Mouse (Mus musculus): Measurements from ENCODE around the gene Cd27. TPM values are rescaled to one million over a fixed set of nuclear protein-coding genes. Genes with fewer than 3 reads are reported as not detected.
A peak's percentile ranks its signal among the peaks of the same experiment; 100 is the strongest.
"Not testable (repeated sequence)": the region's sequence is repeated elsewhere in the genome, so short reads cannot be mapped to it uniquely, and the experiment has no call there.

The Cd27 gene
- polyA plus RNA-seq (2015; fragmentation: Nextera tagmentation; extraction: Ambion mirVana), result 1.5 and 2.0 TPM in 2 replicates

DNA sequence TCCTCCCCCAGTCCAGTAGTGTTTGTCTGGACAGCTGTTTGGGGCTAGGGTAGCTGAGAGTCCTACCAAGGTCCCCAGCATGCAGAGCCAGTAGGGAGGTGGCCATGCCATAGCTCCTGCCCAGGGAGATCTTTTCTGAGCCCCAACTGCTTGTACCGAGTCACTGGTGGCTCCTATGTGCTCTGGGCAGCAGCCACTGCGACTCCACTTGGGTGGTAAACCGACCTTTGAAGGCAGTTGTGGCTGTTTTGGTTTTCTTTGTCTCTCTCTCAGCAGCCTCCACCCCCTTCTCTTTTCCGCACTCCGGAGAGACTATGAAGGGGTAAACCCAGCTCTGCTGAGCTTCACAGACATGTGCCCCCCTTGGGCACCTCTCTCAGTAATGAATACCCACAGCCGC is at the start of gene Cd27:
Gene Cd27 (minus strand): TSS at position 229 of the 400 bp plus-strand sequence.
- 21% methylated on average over 6 of the region's 6 CpGs for WGBS
- H3K9me3 ChIP-seq (replicated peaks), result no peaks in the 10 kb centered on the region
- no peak within 1 kb of the TSS for H3K4me2 ChIP-seq
- ATAC-seq, result no peak
- no peak within 1 kb of the TSS for H3K27ac ChIP-seq
- peaks cover 6% of the 10 kb centered on the region; the same call in 1 of the 2 replicates for H3K4me1 ChIP-seq
- H3K4me3 ChIP-seq, result no peak within 1 kb of the TSS
- no peaks in the 10 kb centered on the region for H3K36me3 ChIP-seq (ENCODE audit: poor library complexity, severe bottlenecking)
- no peaks in the 10 kb centered on the region for H3K27me3 ChIP-seq
- no peak within 1 kb of the TSS for H3K9ac ChIP-seq

DNA sequence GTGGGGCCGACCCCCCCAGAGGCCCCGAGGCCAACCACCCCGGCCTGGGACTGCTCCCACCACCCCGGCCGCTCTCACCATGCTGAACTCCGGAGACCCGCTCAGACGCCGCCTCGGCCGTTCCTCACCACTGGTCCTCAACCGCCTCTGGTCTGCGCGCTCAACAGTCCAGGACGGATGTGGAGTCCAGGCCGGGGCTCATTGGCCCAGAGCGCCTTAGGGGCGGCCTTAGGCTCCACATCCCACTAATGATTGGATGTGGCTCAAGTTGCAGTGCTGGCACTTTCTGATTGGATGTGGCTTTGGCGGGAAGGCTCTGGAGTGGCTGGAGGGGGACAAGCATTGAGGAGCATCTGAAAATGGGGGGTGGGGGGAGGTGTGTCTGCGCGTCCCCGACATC is 49.1 kb upstream of the Cd27 start, which contains the start of gene Tuba3a:
Gene Tuba3a (minus strand): TSS at position 153 of the 400 bp plus-strand sequence.
- no peak within 1 kb of the TSS for H3K9ac ChIP-seq
- H3K4me2 ChIP-seq, result no peak within 1 kb of the TSS
- H3K27me3 ChIP-seq, result no peaks in the 10 kb centered on the region
- no peaks in the 10 kb centered on the region for H3K4me1 ChIP-seq
- ATAC-seq, result no peak
- H3K36me3 ChIP-seq (ENCODE audit: poor library complexity, severe bottlenecking), result no peaks in the 10 kb centered on the region
- no peaks in the 10 kb centered on the region; the same call in 1 of the 2 replicates for H3K9me3 ChIP-seq (replicated peaks)
- H3K4me3 ChIP-seq, result no peak within 1 kb of the TSS
- H3K27ac ChIP-seq, result no peak within 1 kb of the TSS
- 92% methylated on average over 22 of the region's 22 CpGs for WGBS

DNA sequence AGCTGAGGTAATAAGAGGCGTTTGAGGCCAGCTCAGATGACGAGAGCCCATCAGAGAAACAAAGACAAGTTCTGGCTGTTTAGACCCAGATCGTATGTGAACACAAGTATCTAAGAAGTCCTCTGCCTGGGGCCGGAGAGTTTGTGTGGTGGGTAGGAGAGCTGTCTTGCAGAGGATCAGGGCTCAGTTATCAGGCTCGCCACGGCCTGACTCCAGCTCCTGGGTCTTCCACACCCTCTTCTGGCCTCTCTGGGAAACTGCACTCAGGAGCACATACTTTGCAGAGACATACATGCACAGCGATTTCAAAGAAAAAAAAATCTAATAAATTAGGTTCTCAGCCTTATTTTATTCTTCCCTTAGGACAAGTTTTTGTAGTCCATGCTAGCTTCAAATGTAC is 47.9 kb upstream of the Cd27 start:
- no peak overlapping the region for H3K9ac ChIP-seq
- H3K4me3 ChIP-seq, result no peak overlapping the region
- H3K27me3 ChIP-seq, result no peaks in the 10 kb centered on the region
- no peaks in the 10 kb centered on the region for H3K4me1 ChIP-seq
- H3K27ac ChIP-seq, result no peak overlapping the region
- H3K9me3 ChIP-seq (replicated peaks), result no peaks in the 10 kb centered on the region; the same call in 1 of the 2 replicates
- 86% methylated on average over 7 of the region's 7 CpGs for WGBS
- H3K4me2 ChIP-seq, result no peak overlapping the region
- H3K36me3 ChIP-seq (ENCODE audit: poor library complexity, severe bottlenecking), result no peaks in the 10 kb centered on the region
- ATAC-seq, result no peak

DNA sequence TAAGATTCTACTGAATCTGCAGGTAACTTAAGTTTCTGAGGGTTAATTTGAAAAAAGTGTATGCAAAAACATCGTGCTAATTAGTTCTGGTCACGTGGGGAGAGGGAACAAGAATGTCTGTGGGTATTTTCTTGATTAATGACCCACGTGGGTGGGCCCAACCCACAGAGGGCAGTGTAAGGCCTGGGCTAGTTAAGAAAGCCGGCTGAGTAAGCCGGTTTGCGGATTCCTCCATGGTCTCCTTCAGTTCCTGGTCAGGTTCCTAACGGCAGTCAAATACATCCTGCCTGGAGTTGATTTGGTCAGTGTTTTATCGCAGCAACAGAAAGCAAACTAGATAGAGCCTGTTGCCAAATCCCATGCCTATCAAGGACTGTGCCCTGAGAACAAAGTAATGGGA is 47.4 kb upstream of the Cd27 start:
- Histone ChIP-seq H3K4me1 (no peaks in the 10 kb centered on the region), H3K27me3 (no peaks in the 10 kb centered on the region), H3K4me3 (no peak overlapping the region), H3K9ac (no peak overlapping the region), H3K36me3 (ENCODE audit: poor library complexity, severe bottlenecking) (no peaks in the 10 kb centered on the region), H3K9me3 (replicated peaks) (no peaks in the 10 kb centered on the region; the same call in 1 of the 2 replicates), H3K27ac (no peak overlapping the region), H3K4me2 (no peak overlapping the region)
- WGBS, result 55% methylated on average over 8 of the region's 8 CpGs
- ATAC-seq, result no peak

DNA sequence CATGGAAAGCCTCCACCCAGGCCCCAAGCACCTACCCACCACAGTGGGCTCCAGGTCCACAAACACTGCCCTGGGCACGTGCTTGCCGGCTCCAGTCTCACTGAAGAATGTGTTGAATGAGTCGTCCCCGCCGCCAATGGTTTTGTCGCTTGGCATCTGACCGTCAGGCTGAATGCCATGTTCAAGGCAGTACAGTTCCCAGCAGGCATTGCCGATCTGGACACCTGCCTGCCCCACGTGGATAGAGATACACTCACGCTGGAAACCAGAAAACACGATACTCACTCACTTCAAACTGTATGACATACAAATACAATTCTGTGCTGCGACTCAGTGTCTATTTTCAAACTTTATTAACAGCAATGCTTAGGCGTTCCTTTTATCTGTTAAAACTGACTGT is 45.9 kb upstream of the Cd27 start:
- WGBS, result 90% methylated on average over 13 of the region's 13 CpGs
- not testable (repeated sequence) for H3K27me3 ChIP-seq; ATAC-seq; H3K4me3 ChIP-seq; H3K9ac ChIP-seq; H3K9me3 ChIP-seq (replicated peaks); H3K27ac ChIP-seq; H3K4me1 ChIP-seq; H3K36me3 ChIP-seq (ENCODE audit: poor library complexity, severe bottlenecking); H3K4me2 ChIP-seq

DNA sequence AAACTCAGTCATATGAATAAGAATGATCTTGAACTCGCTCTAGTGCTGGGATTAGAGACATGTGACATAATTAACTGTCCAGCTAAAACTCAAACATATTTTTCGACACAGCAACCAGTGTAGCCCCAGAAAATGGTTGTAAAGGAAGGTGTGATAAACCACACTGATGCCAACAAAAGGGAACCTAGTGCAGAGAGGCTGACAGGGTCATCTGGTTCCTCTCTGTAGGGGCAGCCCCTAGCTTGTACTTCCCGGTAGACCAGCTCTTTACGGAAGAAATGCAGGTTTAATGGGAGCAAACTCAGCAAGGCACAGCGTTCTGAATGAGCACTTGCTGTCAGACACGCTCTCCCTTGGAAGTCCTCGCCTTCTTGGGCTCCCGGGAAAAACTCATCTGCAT is 42.9 kb upstream of the Cd27 start:
- 67% methylated on average over 8 of the region's 8 CpGs for WGBS
- Histone ChIP-seq H3K36me3 (ENCODE audit: poor library complexity, severe bottlenecking) (no peaks in the 10 kb centered on the region), H3K27me3 (no peaks in the 10 kb centered on the region), H3K4me2 (no peak overlapping the region), H3K4me1 (no peaks in the 10 kb centered on the region), H3K4me3 (no peak overlapping the region), H3K9ac (no peak overlapping the region), H3K9me3 (replicated peaks) (no peaks in the 10 kb centered on the region), H3K27ac (no peak overlapping the region)
- no peak for ATAC-seq

DNA sequence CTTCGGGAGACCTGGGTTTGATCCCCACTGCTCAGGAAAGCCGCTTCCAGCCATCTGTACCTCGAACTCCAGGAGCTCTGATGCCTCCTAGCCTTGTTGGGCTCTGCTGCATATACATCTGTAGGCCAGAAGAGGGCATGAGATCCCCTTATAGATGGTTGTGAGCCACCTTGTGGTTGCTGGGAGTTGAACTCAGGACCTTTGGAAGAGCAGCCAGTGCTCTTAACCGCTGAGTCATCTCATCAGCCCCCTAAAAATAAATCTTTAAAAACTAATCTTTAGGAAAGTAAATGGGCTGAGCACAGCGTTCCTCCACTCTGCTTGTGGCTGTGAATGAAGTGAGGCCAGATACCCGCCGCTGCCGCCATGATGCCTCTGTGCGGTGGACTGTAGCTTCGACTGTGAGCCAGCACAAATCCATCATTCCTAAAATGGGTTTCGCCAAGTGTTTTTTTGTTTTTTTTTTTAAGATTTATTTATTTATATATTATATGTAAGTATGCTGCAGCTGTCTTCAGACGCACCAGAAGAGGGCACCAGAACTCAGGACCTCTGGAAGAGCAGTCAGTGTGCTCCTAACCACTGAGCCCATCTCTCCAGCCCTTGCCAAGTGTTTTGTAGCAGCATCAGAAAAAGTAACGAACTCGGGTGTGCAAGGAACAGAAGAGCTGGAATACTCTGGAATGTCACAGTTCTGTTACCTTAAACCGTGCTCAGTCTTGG is 38.2 kb upstream of the Cd27 start:
- WGBS, result 59% methylated on average over 15 of the region's 15 CpGs
- Histone ChIP-seq H3K4me3 (no peak overlapping the region), H3K27ac (no peak overlapping the region)

DNA sequence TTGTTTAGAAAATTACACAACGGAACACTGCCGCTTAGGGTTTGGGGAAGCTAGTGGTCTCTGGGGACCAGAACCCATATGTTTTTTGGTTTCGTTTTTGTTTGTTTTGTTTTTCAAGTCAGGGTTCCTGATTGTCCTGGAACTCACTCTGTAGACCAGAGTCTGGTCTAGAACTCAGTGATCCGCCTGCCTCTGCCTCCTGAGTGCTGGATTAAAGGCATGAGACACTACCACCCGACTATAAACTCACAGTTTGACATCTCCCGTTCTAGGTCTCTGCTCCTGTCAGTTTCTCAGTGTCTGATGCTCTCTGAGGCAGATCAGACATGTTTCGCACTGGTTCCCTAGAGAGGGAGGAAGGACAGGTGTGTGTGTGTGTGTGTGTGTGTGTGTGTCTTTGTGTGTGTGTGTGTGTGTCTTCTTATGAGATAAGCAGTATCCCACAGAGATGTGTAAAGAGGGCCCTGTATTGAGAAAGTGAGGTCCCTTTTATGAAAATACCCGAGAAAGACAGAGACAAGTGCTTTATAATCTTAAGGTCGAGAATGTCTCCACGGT is 35.5 kb upstream of the Cd27 start:
- no peak overlapping the region for H3K27ac ChIP-seq
- H3K9ac ChIP-seq, result no peak overlapping the region
- no peak for ATAC-seq
- peaks cover 3% of the 10 kb centered on the region; the same call in 1 of the 2 replicates for H3K4me1 ChIP-seq
- WGBS, result 77% methylated on average over 10 of the region's 10 CpGs
- H3K36me3 ChIP-seq (ENCODE audit: poor library complexity, severe bottlenecking), result no peaks in the 10 kb centered on the region
- no peak overlapping the region for H3K4me2 ChIP-seq
- no peak overlapping the region for H3K4me3 ChIP-seq
- H3K27me3 ChIP-seq, result 0 out of 2 replicates have a peak, but pooled peaks cover 3% of the 10 kb centered on the region
- no peaks in the 10 kb centered on the region for H3K9me3 ChIP-seq (replicated peaks)

More for the DNA sequence above, 38.2 kb upstream of the Cd27 start:
- Histone ChIP-seq H3K9ac (no peak overlapping the region), H3K4me2 (no peak overlapping the region), H3K9me3 (replicated peaks) (no peaks in the 10 kb centered on the region), H3K27me3 (0 out of 2 replicates have a peak, but pooled peaks cover 3% of the 10 kb centered on the region), H3K4me1 (peaks cover 3% of the 10 kb centered on the region; the same call in 1 of the 2 replicates), H3K36me3 (ENCODE audit: poor library complexity, severe bottlenecking) (no peaks in the 10 kb centered on the region)
- ATAC-seq, result no peak

DNA sequence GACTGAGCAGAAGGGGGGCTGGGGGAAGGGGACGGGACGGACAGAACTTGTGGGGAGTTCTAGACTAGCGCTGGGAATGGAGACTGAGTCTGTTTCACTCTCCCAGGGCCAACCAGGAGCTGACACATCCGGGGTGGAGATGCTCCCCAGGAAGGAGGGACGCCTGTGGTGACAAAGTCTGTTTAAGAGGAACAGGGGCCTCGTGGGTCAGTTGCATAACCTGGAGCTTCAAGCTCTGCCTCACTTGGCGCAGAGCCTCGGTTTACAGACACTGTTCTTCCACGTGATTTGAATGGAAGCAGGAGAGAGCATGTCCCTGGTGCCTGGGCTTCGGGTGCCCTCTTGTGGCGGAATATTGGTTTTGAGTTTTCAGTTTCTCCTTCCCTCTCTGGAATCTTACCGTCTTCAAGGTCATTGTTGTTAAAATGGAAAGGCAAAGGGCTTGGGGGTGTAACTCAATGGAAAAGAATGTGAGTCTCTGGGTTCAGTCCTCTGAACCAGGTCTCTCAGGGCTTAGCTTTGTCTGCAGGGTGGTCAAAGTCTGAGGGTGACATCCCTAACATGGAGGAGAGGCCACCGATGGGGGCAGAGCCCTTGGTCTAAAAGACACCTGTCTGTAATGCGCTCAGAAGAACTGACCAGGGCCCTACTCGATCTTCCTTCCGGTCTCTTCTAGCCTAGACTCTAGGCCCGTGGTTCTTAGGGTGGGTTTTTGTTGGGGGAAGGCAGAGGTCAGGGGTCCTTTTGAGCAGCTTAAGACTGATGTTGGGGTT is 34.8 kb upstream of the Cd27 start:
- peak overlapping the region; percentile 50; the same call in 1 of the 2 replicates for H3K9ac ChIP-seq
- H3K4me1 ChIP-seq, result peaks cover 3% of the 10 kb centered on the region; the same call in 1 of the 2 replicates
- H3K27me3 ChIP-seq, result 0 out of 2 replicates have a peak, but pooled peaks cover 3% of the 10 kb centered on the region
- H3K4me2 ChIP-seq, result peak overlapping the region; percentile 50
- H3K9me3 ChIP-seq (replicated peaks), result no peaks in the 10 kb centered on the region
- ATAC-seq, result peak; percentile 95
- H3K36me3 ChIP-seq (ENCODE audit: poor library complexity, severe bottlenecking), result no peaks in the 10 kb centered on the region
- H3K27ac ChIP-seq, result no peak overlapping the region
- H3K4me3 ChIP-seq, result peak overlapping the region; percentile 7; the same call in 1 of the 2 replicates
- 18% methylated on average over 17 of the region's 17 CpGs for WGBS

DNA sequence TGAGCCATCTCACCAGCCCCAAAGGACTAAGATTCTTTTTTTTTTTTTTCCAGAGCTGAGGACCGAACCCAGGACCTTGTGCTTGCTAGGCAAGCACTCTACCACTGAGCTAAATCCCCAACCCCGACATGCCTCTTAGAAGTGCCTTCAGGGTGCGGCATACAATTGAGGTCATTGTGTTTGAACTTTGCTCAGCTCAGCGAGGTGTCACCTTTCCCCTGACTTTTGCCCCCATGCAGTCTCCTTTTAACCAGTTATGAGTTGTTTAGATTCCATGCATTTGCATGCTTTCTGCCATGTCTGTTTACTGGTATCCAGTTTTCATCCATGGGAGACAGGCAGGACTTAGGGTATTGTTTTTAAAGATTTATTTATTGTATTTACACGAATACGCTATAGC is 32.0 kb upstream of the Cd27 start:
- no peaks in the 10 kb centered on the region for H3K36me3 ChIP-seq (ENCODE audit: poor library complexity, severe bottlenecking)
- H3K4me2 ChIP-seq, result no peak overlapping the region
- H3K4me1 ChIP-seq, result peaks cover 3% of the 10 kb centered on the region; the same call in 1 of the 2 replicates
- no peak overlapping the region for H3K4me3 ChIP-seq
- no peak for ATAC-seq
- H3K27me3 ChIP-seq, result no peaks in the 10 kb centered on the region
- WGBS, result 57% methylated on average over 6 of the region's 6 CpGs
- no peak overlapping the region for H3K9ac ChIP-seq
- H3K9me3 ChIP-seq (replicated peaks), result no peaks in the 10 kb centered on the region
- no peak overlapping the region for H3K27ac ChIP-seq

DNA sequence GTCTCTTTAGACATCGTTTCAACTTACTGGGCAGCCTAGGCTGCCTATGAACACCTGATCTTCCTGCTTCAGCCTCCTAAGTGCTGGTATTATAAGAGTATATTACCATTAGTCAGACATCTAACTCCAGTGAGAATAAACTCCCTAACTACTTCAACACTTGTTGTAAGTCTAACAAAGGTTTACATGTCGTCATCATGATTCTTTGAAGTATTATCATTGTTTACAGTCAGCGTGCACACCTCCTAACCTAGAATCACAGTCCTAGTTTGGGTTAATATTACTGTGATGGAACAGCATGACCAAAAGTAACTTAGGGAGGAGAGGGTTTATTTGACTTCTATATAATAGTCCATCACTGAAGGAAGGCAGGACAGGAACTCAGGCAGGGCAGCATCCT is 30.7 kb upstream of the Cd27 start:
- no peaks in the 10 kb centered on the region for H3K9me3 ChIP-seq (replicated peaks)
- WGBS, result 90% methylated on average over 3 of the region's 3 CpGs
- peaks cover 3% of the 10 kb centered on the region; the same call in 1 of the 2 replicates for H3K4me1 ChIP-seq
- H3K27me3 ChIP-seq, result no peaks in the 10 kb centered on the region
- no peak overlapping the region for H3K4me2 ChIP-seq
- H3K36me3 ChIP-seq (ENCODE audit: poor library complexity, severe bottlenecking), result no peaks in the 10 kb centered on the region
- no peak for ATAC-seq
- H3K27ac ChIP-seq, result no peak overlapping the region
- no peak overlapping the region for H3K9ac ChIP-seq
- no peak overlapping the region for H3K4me3 ChIP-seq

DNA sequence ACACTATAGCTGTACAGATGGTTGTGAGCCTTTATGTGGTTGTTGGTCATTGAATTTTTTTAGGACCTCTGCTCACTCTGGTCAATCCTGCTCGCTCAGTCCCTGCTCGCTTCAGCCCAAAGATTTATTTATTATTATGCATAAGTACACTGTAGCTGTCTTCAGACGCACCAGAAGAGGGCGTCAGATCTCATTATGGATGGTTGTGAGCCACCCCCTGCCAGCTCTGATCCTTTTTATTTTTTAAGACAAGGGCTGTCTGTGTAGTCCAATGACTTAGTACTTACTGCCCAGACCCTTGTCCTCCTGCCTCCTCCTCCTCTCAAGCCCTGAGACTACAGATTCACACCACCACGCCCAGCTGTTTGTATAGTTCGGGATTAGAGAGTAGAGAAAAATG is 29.8 kb upstream of the Cd27 start:
- not testable (repeated sequence) for H3K9ac ChIP-seq; H3K4me2 ChIP-seq; H3K4me3 ChIP-seq; H3K36me3 ChIP-seq (ENCODE audit: poor library complexity, severe bottlenecking); H3K27me3 ChIP-seq; H3K27ac ChIP-seq; H3K9me3 ChIP-seq (replicated peaks); H3K4me1 ChIP-seq; ATAC-seq
- WGBS, result 66% methylated on average over 6 of the region's 6 CpGs
